Mouse (Mus musculus): ENCODE data around the gene Ctdsp2.
A peak's percentile ranks its signal among the peaks of the same experiment; 100 is the strongest.

Ctdsp2 gene

GRCm38 (mm10) chr10:126978277-126978994, at the start of gene Ctdsp2:
TSS of gene Ctdsp2 (plus strand) at chr10:126978717.
- peak; percentile 100 for DNase-seq

DNA sequence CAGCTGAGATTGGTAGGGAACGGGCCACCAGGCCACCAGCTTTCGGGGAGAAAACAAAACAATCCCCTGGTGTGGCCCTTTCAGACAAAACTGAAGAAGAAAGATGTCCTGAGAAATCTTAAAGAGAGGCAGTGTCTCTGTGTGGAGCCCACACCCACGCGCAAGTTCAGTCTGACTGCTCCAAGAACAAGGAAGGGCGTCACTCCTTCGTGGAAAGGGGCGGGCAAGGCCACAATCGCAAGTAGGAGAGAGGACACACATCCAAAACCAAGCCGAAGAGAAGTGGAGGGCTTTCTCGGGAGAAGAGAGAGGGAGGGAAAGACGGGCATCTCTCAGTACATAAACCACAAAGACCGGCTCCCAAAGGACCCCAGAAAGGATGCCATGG, 49.7 kb upstream of the Ctdsp2 start:
- no peak for DNase-seq

DNA sequence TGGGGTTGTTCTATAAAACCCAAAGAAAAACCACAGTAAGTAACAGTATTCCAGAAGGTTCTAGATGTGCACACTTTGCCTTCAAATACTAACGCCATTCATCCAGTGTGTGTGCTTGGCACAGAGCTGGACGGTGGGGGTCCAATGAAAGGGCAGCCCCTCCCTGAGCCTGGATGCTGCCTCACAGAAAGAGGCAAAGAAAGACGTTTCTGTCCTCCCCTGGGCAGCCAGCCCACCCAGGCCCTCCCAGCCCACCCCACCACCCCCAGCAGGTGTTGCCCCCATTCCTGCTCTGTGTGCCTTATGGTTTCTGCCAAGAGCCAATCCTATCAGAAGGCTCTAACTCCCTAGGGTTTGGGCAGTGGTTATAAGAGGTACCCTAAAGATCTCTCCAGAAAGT, 49.0 kb upstream of the Ctdsp2 start:
- no peak for DNase-seq

- peak; percentile 74 for DNase-seq
Measured at GRCm38 (mm10) chr10:126930270-126931121, 48.0 kb upstream of the Ctdsp2 start.

- DNase-seq, result peak; percentile 64
Measured at GRCm38 (mm10) chr10:126931123-126931759, 47.3 kb upstream of the Ctdsp2 start.

- DNase-seq, result no peak
Measured at GRCm38 (mm10) chr10:126931760-126932139, 46.8 kb upstream of the Ctdsp2 start.

GRCm38 (mm10) chr10:126934561-126934960, 44.0 kb upstream of the Ctdsp2 start:
- DNase-seq, result no peak

- no peak for DNase-seq
Measured at GRCm38 (mm10) chr10:126935121-126935520, 43.4 kb upstream of the Ctdsp2 start.

DNA sequence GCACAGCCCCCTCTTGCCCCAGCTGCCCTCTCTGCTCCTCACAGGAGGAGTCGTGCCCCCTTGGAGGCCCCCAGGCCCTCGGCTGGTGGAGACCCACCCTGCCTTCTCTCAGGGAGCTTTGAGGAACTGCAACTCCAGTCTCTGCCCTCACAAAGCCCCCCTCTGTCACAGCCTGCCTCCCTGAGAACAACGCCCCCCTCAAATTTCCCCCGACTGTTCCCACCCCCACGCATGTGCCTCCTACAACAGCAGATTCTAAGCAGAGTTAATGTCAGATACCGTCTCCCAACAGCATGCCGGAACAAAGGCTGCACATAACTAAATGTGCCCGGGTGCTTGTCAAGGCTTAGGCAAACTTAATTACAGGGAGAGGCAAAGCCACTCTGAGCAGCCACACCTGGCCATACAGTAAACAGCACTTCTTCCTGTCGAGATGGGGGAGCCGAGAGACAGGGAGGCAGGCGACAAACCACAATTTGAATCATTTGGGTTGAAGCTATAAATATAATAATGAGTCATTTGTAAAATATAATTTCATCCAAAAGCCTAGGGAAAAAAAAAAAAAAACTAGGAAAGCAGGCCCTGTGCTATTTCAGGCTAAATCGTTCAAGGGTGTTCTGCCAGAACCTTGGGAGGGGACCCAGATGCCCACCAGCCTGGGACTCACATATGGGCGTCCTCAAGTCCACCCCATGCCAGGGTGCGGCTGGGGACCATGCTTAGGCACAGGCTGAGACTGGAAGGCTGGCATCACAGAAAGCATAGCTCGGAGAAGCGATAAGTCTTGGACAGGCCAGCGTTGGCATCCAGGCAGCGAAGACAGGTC, 42.7 kb upstream of the Ctdsp2 start:
- DNase-seq, result no peak

DNA sequence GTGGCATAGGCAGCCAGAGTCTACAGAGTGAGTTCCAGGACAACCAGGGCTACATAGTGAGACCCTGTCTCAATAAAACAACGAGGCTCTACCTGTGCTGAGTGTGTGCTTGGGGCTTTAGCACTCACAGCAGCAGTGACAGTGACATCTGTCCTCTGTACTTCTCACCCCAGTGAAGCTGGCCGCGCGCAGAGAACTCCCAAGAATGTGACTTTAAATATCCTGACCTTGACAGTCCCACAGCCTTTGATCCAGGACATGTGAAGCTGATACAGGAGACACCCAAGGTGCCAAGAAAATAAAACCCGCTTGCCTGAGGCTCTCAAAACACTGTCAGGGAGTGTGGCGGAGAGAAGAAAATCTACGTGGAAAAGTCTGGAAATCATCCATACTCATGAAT, 37.6 kb upstream of the Ctdsp2 start:
- DNase-seq, result no peak

DNA sequence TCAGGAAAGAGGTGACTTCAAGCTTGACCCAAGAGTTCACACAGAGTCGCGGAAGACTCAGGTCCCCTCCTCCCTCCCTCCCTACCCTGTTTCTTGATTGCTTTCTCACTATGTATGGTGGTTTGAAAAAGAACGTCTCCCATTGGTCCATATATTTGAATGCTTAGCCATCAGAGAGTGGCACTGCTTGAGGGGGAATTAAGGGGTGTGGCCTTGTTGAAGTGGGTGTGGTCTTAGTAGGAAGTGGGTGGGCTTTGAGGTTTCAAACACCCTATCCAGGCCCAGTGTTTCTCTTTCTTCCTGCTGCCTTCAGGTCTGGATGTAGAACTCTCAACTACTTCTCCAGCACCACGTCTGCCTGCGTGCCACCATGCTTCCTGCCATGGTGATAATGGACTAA, 33.0 kb upstream of the Ctdsp2 start:
- DNase-seq, result no peak

- DNase-seq, result no peak
Measured at GRCm38 (mm10) chr10:126949824-126950223, 28.7 kb upstream of the Ctdsp2 start.

GRCm38 (mm10) chr10:126950572-126950971, 27.9 kb upstream of the Ctdsp2 start:
- no peak for DNase-seq

DNA sequence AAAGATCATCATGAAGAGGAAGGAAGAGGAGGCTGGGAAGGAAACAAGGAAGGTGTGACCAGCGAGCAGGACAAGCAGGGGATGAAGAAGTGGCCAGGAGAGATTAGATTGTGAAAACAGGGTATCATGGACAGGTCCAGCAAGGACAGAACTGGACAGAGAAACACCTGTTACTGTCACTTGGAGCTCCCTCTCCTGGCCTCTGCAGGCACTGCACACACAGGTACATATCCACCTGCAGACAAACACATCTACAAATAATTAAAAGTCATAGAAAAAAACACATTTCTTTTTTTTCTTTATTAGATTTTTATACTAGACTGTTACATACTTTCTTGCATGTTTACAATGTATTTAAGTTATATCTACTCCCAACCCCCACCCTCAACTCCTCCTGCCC, 26.1 kb upstream of the Ctdsp2 start:
- no peak for DNase-seq

DNA sequence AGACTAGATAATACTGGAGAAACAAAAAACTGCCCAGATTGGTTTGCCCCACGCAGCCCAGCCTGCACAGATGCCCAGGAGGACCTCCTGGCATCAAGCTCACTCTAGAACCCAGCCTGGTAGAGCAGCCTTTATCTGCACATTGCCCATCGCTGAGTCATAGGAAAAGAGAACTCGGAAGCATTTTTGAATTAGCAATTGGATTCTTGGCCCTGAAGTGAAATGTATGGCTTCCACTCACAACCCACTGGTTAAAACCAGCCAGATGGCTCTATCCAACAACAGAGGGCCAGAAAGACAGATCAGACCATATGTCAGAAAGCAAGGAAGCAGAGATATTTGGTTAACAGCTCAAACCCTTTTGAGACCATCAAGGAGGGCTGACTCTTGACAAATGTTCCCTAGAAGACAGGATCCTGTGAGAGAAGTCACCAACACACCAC, 25.5 kb upstream of the Ctdsp2 start:
- DNase-seq, result no peak

DNA sequence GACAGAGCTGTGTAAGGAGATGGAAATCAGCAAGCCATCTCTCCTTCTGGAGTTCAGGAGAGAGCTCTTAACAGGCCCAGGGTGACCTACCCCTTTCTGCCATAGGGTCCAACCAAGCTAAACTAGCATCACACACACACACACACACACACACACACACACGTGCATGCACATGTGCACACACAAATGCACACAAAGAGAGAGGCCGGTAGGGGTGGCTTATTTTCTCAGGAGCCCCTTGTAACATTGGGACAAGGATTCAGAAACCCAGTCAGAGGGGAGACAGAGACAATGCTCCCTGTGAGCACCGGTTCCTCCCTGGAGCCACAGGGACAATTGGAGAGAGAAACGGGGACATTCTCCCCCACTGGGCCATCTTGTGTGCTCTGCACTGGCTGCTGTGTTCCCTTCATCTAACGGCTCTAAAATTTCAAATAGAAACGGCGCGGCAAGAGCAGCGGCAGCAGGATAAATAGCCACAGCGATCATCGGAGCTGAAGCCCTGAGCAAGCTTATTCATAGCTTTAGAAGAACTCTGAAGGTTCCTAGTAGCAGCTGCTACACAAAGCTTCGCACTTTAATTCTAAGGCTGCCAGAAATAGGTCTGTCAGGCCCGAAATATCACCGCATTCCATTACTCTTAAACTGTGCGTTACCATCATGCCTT, 21.7 kb upstream of the Ctdsp2 start:
- no peak for DNase-seq

DNA sequence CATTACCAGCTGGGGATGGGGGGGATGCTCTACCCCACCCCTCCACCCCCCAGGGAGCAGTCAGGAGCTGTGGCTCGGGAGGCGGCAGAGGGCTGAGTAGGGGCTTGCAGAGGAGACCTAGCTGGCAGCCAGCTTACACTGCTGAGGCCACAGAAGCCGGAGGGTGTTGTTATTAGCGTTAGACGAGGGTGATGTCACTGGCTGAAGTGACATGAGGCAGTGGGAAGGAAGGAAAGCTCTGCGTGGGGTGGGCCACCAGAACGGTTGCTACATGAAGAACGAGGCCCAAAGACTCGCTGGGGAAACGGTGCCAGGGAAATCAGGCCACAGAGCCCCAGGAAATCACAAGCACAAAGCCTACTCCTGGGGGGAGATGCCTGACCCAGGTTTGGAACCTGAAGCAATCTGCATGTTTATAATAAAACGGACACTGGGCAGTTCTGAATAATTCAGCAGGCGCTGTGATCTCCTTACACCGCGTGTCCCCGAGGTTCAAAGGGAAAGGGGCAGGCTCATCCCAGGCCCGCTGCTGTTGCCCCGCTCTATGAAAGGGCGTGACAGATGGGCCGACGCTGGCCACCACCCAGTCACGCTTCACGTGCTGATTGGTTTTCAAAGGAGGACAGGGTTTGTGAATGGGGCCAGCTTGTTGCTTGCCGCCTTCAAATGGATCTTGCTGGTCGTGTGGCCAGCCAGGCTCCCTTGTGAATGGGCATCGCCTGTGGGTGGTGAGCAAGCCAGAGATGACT, 21.0 kb upstream of the Ctdsp2 start:
- peak; percentile 85 for DNase-seq

DNA sequence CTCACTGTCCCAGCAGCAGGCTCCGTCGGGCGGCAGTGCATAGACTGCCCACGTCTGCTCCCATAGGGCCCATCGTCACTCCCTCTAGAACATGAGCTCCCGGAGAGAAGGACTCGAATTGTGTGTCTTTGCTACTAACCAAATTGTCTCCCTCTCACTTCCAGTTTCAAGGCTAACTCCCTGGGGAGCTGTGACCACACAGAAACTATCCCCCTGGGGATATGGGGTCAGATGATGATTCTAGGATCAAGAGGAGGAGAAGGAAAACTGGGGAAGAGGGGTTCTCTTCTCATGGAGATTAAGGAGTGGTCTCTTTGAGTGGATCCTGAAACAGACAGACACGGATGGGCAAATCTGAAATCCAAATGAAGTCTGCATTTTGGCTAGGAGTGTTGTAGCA, 18.0 kb upstream of the Ctdsp2 start:
- DNase-seq, result no peak

DNA sequence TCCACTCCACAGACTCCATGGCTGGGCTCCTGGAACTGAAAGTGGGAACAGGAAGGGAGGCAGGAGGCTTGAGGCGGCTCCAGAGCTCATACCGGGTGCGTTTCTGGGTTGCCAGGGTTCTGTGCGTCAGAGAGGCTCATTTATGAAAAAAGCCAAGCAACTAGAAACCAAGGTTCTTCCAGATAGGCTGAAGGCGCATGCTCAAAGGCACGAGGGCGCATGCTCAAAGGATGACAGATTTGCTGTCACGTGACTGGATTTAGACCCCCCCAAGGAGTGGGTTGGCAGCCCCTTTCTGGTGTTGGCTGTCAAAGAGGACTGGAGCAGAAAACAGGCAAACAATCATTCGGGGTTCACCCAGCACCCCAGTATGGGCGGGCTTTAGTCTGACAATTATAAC, 16.8 kb upstream of the Ctdsp2 start:
- peak; percentile 88 for DNase-seq

DNA sequence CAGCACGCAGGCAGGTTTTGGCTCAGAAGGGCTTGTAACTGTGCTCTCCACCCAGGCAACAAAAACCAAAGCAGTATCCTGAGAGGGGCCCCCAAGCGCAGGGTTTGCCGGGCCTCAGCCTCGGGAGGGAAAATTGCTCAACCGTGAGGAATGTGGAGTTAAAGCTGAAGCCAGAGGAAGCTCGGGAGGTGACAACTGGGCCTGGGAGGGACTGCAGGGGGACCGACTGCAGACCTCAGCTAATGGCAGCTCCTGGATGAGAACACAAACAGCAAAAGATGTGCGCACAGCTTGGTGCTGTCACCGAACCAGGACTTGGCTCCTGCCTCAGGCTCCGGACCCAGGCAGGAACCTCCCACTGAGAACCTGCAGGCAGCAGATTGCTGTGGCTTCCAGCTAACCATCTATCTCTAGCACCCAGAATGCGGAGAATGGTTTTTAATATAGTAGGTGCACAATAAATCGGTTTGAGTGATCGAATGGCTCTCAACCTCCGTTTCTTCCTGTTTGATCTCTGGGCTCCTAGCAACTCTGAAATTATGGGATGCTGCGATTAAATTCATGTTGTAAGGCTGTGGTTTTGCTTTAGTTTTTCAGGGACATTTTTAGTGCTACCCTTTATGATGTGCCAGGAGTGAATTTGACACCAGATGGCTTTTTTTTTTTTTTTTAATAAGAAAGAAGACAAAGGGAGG, 16.1 kb upstream of the Ctdsp2 start:
- peak; percentile 86 for DNase-seq

DNA sequence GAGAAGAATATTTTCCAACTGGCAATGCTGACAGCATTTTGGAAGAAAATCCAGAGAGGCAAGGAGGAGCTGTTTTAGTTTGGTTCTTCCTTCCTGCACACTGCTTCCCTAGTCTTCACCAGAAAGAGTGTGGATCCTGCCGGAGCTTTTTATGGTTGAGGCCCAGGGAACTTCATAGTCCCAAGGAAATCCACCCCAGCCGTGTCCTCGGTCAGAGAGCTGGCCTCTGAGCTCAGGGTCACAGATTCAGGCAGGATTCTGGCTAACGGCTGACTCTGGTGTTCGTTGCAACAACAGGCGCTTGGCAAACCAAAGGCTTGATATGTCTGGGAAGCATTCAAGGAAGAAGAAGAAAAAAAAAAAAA, 15.6 kb upstream of the Ctdsp2 start:
- DNase-seq, result peak; percentile 55
